Mouse (Mus musculus): ENCODE data around the gene Olfr985.

DNA sequence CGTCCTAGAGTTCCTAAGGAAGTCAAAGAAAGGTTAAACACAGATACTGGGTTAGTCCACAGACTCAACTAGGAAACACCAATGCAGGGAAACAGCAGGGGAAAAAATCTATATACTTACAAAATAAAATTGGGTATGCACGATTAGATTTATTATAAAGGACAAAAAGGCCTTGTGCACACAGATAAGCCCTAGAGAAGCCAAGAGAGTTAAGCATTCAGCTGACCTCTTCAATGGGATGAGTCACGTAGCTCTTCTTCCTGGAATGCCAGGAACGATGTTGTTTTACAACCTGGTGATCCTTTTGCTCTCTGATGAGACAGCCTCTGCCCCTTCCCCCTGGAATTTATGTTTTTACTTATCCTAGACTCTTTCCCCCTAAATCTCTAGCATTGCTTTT lies 9.5 kb upstream of the Olfr985 start:
- TF ChIP-seq MAFK (IDR thresholded peaks at IDR 0.05; ENCODE audit: insufficient read depth, low read depth, low read length) (no peak), ZNF384 (IDR thresholded peaks at IDR 0.05; ENCODE audit: low read depth, low read length) (no peak), ZC3H11A (IDR thresholded peaks at IDR 0.05; ENCODE audit: borderline replicate concordance, low read depth, low read length) (no peak)

Data from ES-E14 (cell line).